Mouse (Mus musculus) lung, adult 2 months (tissue): ENCODE measurements around the gene Cbx2.

Experiments
- CTCF ChIP-seq: fragments of 200-500 bp; IDR thresholded peaks from 2 replicates; pipeline ENCODE4 v1.5.1; 2011; ENCODE audit warnings: mild to moderate bottlenecking, low read length, control low read depth; ENCODE audit not compliant: insufficient read depth
- POLR2A ChIP-seq: fragments of 200-500 bp; IDR thresholded peaks from 2 replicates; pipeline ENCODE4 v1.6.1; 2011; ENCODE audit warnings: low read depth, mild to moderate bottlenecking, control low read depth, low read length, borderline replicate concordance; ENCODE audit errors: extremely low read depth

GRCm38 (mm10) chr11:119052661-119053256 lies 30.0 kb downstream of the Cbx2 start:
- TF ChIP-seq POLR2A (no peak), CTCF (no peak)
